Mouse (Mus musculus): ENCODE measurements at regions not wholly inside any gene's neighbourhood (a gene's known extent, or its start where the extent isn't known, plus 50 kb on each side); places are given as distances from the start of the nearest gene placed in this dataset.
A peak's percentile ranks its signal among the peaks of the same experiment; 100 is the strongest.

- H3K36me3 ChIP-seq (ENCODE audit: insufficient read depth, low read length): no peaks in the 10 kb centered on the region
- WGBS: 82% methylated on average over 6 of the region's 6 CpGs
- no peak overlapping the region for H3K4me3 ChIP-seq (ENCODE audit: low read depth, low read length)
- DNase-seq (ENCODE audit: low spot score) (no peak), ATAC-seq (ENCODE audit: low FRiP score) (no peak)
- no peak overlapping the region for H3K4me2 ChIP-seq (ENCODE audit: low read depth, low read length, poor library complexity, severe bottlenecking)
- H3K27me3 ChIP-seq (ENCODE audit: insufficient read depth, low read length): no peaks in the 10 kb centered on the region
- H3K9me3 ChIP-seq (ENCODE audit: low read length): no peaks in the 10 kb centered on the region
- H3K4me1 ChIP-seq (ENCODE audit: insufficient read depth, low read length): no peaks in the 10 kb centered on the region
- no peak overlapping the region for H3K9ac ChIP-seq (replicated peaks; ENCODE audit: low read length, poor library complexity, severe bottlenecking)
- no peak for TF ChIP-seq CTCF (IDR thresholded peaks at IDR 0.05)
- H3K27ac ChIP-seq (ENCODE audit: low read depth, low read length): no peak overlapping the region
Measured at GRCm38 (mm10) chr12:54425236-54425635, 221.6 kb upstream of the Egln3 start.

GRCm38 (mm10) chr12:54414829-54415228 lies 211.2 kb upstream of the Egln3 start:
- 47% methylated on average over 1 of the region's 1 CpGs for WGBS
- Histone ChIP-seq H3K9me3 (ENCODE audit: low read length) (no peaks in the 10 kb centered on the region), H3K27me3 (ENCODE audit: insufficient read depth, low read length) (no peaks in the 10 kb centered on the region), H3K27ac (ENCODE audit: low read depth, low read length) (no peak overlapping the region), H3K36me3 (ENCODE audit: insufficient read depth, low read length) (no peaks in the 10 kb centered on the region), H3K4me1 (ENCODE audit: insufficient read depth, low read length) (no peaks in the 10 kb centered on the region), H3K4me3 (ENCODE audit: low read depth, low read length) (no peak overlapping the region), H3K9ac (replicated peaks; ENCODE audit: low read length, poor library complexity, severe bottlenecking) (no peak overlapping the region), H3K4me2 (ENCODE audit: low read depth, low read length, poor library complexity, severe bottlenecking) (no peak overlapping the region)
- ATAC-seq (ENCODE audit: low FRiP score) (no peak), DNase-seq (ENCODE audit: low spot score) (no peak)
- TF ChIP-seq CTCF (IDR thresholded peaks at IDR 0.05): no peak

- ATAC-seq (ENCODE audit: low FRiP score) (no peak), DNase-seq (ENCODE audit: low spot score) (no peak)
- Histone ChIP-seq H3K9me3 (ENCODE audit: low read length) (no peaks in the 10 kb centered on the region), H3K4me1 (ENCODE audit: insufficient read depth, low read length) (no peaks in the 10 kb centered on the region), H3K4me2 (ENCODE audit: low read depth, low read length, poor library complexity, severe bottlenecking) (no peak overlapping the region), H3K4me3 (ENCODE audit: low read depth, low read length) (no peak overlapping the region), H3K9ac (replicated peaks; ENCODE audit: low read length, poor library complexity, severe bottlenecking) (no peak overlapping the region), H3K36me3 (ENCODE audit: insufficient read depth, low read length) (no peaks in the 10 kb centered on the region), H3K27me3 (ENCODE audit: insufficient read depth, low read length) (no peaks in the 10 kb centered on the region), H3K27ac (ENCODE audit: low read depth, low read length) (no peak overlapping the region)
- no peak for TF ChIP-seq CTCF (IDR thresholded peaks at IDR 0.05)
- 85% methylated on average over 5 of the region's 5 CpGs for WGBS
Measured at GRCm38 (mm10) chr12:54414201-54414600, 210.5 kb upstream of the Egln3 start.

DNA sequence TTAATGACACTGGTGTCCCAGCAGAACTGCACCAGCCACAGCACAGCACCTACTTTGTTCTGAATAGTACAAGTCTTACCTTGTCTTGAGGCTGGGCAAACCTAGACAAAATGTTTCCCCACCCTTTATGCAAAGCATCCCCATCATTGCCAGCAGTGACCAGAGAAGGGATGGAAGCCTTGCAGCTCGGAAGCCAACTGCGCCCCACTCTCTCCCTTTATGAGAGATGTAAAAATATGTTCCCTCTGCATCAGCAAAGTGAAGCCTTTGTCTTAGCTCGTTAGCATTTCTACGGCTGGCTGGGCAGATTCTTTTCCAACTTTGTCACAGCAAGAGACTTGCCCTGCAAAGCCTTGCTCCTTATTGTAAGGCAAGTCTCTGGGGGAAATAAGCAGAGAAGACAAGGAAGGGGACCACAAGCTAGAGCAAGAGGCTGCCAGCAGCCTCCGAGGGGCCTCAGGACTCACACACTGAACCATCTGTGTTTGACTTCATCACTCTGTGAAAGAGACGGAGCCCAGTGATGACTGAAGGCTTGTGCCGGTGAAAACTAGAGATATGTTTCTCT lies 206.5 kb upstream of the Egln3 start:
- H3K4me3 ChIP-seq (ENCODE audit: low read depth, low read length): no peak overlapping the region
- no peak overlapping the region for H3K9ac ChIP-seq (replicated peaks; ENCODE audit: low read length, poor library complexity, severe bottlenecking)
- no peak overlapping the region for H3K27ac ChIP-seq (ENCODE audit: low read depth, low read length)
- peak; percentile 41 for DNase-seq (ENCODE audit: low spot score)
- no peaks in the 10 kb centered on the region for H3K27me3 ChIP-seq (ENCODE audit: insufficient read depth, low read length)
- 29% methylated on average over 7 of the region's 7 CpGs for WGBS
- no peak overlapping the region for H3K4me2 ChIP-seq (ENCODE audit: low read depth, low read length, poor library complexity, severe bottlenecking)
- H3K36me3 ChIP-seq (ENCODE audit: insufficient read depth, low read length): no peaks in the 10 kb centered on the region
- H3K4me1 ChIP-seq (ENCODE audit: insufficient read depth, low read length): no peaks in the 10 kb centered on the region
- no peak for ATAC-seq (ENCODE audit: low FRiP score)
- TF ChIP-seq CTCF (IDR thresholded peaks at IDR 0.05): no peak
- H3K9me3 ChIP-seq (ENCODE audit: low read length): no peaks in the 10 kb centered on the region

DNA sequence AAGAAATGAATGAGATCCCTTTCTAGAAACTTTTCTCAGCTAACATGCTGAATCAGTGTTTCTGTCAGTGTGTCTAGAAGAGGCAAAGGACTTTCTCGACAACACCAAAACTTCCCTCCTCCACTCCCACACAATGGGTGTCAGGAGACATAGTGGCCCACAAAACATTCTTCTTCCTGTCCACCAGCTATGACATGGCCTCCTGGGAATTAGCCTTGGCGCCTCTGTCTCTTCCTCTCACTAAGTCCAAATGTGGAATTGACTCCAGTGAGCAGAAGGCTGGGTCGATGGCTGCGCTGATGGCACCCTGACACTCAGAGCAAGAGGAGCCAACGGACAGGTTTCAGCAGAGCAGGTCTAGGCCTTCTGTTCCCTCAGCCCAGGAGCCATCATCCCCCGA lies 205.2 kb upstream of the Egln3 start:
- ATAC-seq (ENCODE audit: low FRiP score): no peak
- no peak for DNase-seq (ENCODE audit: low spot score)
- WGBS: 91% methylated on average over 6 of the region's 6 CpGs
- H3K4me3 ChIP-seq (ENCODE audit: low read depth, low read length): no peak overlapping the region
- no peak overlapping the region for H3K27ac ChIP-seq (ENCODE audit: low read depth, low read length)
- H3K27me3 ChIP-seq (ENCODE audit: insufficient read depth, low read length): no peaks in the 10 kb centered on the region
- H3K36me3 ChIP-seq (ENCODE audit: insufficient read depth, low read length): no peaks in the 10 kb centered on the region
- H3K4me1 ChIP-seq (ENCODE audit: insufficient read depth, low read length): no peaks in the 10 kb centered on the region
- no peak overlapping the region for H3K9ac ChIP-seq (replicated peaks; ENCODE audit: low read length, poor library complexity, severe bottlenecking)
- no peaks in the 10 kb centered on the region for H3K9me3 ChIP-seq (ENCODE audit: low read length)
- TF ChIP-seq CTCF (IDR thresholded peaks at IDR 0.05): no peak
- H3K4me2 ChIP-seq (ENCODE audit: low read depth, low read length, poor library complexity, severe bottlenecking): no peak overlapping the region

DNA sequence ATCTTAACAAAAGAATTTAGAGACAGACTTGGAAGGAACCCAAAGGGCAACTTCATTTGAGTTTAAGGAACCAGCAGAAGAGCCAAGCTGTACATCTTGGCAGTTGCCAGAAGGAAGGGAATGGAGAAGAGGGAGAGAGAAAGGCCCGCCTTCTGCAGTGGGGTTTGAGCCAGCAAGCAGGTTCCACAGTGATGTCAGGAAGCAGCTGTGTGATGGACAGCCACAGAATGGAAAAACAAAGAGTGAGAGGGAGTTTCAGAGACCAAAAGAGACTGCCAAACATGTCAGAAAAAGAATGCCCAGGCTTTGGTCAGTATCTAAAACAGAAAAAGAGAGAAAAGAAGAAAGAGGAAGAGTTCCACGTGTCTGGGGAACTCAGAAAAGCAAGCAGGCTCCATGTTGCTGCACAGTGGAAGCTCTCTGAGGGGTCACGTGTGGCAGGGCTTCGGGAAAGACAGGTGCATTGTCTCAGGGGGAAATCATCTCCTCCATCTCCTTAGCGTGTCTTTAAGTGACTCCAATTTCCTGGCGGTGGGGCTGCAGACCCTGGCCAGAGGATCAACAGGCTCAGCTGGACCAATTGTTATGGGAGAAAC lies 203.7 kb upstream of the Egln3 start:
- H3K4me1 ChIP-seq (ENCODE audit: insufficient read depth, low read length): no peaks in the 10 kb centered on the region
- TF ChIP-seq CTCF (IDR thresholded peaks at IDR 0.05): no peak
- ATAC-seq (ENCODE audit: low FRiP score) (no peak), DNase-seq (ENCODE audit: low spot score) (no peak)
- no peaks in the 10 kb centered on the region for H3K9me3 ChIP-seq (ENCODE audit: low read length)
- H3K36me3 ChIP-seq (ENCODE audit: insufficient read depth, low read length): no peaks in the 10 kb centered on the region
- 62% methylated on average over 6 of the region's 6 CpGs for WGBS
- H3K4me3 ChIP-seq (ENCODE audit: low read depth, low read length): no peak overlapping the region
- H3K27me3 ChIP-seq (ENCODE audit: insufficient read depth, low read length): no peaks in the 10 kb centered on the region
- no peak overlapping the region for H3K4me2 ChIP-seq (ENCODE audit: low read depth, low read length, poor library complexity, severe bottlenecking)
- H3K9ac ChIP-seq (replicated peaks; ENCODE audit: low read length, poor library complexity, severe bottlenecking): no peak overlapping the region
- H3K27ac ChIP-seq (ENCODE audit: low read depth, low read length): no peak overlapping the region
